Mouse (Mus musculus) natural killer cell, adult 2 months (primary cell): ENCODE data around the gene Eif2b2.

ENCODE experiments used
- DNase-seq, 2 experiments: peaks; one replicate each; pipeline ENCODE4 v3.0.0; 2022; ENCODE audit warnings: low spot score in 2 of 2

Eif2b2 gene

GRCm38 (mm10) chr12:85252083-85252482 lies 32.8 kb downstream of the Eif2b2 start:
- no peak for DNase-seq

GRCm38 (mm10) chr12:85256074-85256751 lies 36.9 kb downstream of the Eif2b2 start:
- no peak for DNase-seq

- peak in 1 of 2 experiments; percentile 16 for DNase-seq
Measured at GRCm38 (mm10) chr12:85257008-85257639, 37.8 kb downstream of the Eif2b2 start.

- DNase-seq, result no peak
Measured at GRCm38 (mm10) chr12:85262489-85262888, 43.2 kb downstream of the Eif2b2 start.

GRCm38 (mm10) chr12:85263190-85263589 lies 43.9 kb downstream of the Eif2b2 start:
- no peak for DNase-seq

- no peak for DNase-seq
Measured at GRCm38 (mm10) chr12:85264531-85264930, 45.2 kb downstream of the Eif2b2 start.

- DNase-seq, result no peak
Measured at GRCm38 (mm10) chr12:85264940-85265339, 45.7 kb downstream of the Eif2b2 start.

GRCm38 (mm10) chr12:85266248-85266647 lies 47.0 kb downstream of the Eif2b2 start:
- no peak for DNase-seq

- DNase-seq, result no peak
Measured at GRCm38 (mm10) chr12:85269821-85270220, 50.5 kb downstream of the Eif2b2 start.

- DNase-seq, result peak; percentile 85
Measured at GRCm38 (mm10) chr12:85270319-85270718, 51.0 kb downstream of the Eif2b2 start, which contains the start of gene Mlh3. Gene Mlh3 (minus strand): TSS chr12:85270599.

- no peak for DNase-seq
Measured at GRCm38 (mm10) chr12:85271132-85271842, 52.0 kb downstream of the Eif2b2 start.

GRCm38 (mm10) chr12:85271843-85272206 lies 52.5 kb downstream of the Eif2b2 start:
- DNase-seq, result no peak

- DNase-seq, result no peak
Measured at GRCm38 (mm10) chr12:85273508-85273907, 54.2 kb downstream of the Eif2b2 start.
